Mouse (Mus musculus) layer of hippocampus, adult 9-10 months (tissue): ENCODE measurements around the gene Cmc1.

ENCODE experiments used
- DNase-seq: peaks from one replicate; pipeline ENCODE4 v3.0.0; 2022; ENCODE audit warnings: low spot score

Gene Cmc1

GRCm38 (mm10) chr9:118149407-118150402 lies at the start of gene Cmc1:
TSS of gene Cmc1 (minus strand) at chr9:118150177.
- peak; percentile 90 for DNase-seq

GRCm38 (mm10) chr9:118198557-118198956 lies 48.6 kb upstream of the Cmc1 start:
- DNase-seq: no peak

- no peak for DNase-seq
Measured at GRCm38 (mm10) chr9:118196661-118197390, 46.8 kb upstream of the Cmc1 start.

- no peak for DNase-seq
Measured at GRCm38 (mm10) chr9:118193263-118193662, 43.3 kb upstream of the Cmc1 start.

- no peak for DNase-seq
Measured at GRCm38 (mm10) chr9:118191276-118191675, 41.3 kb upstream of the Cmc1 start.

GRCm38 (mm10) chr9:118188374-118188773 lies 38.4 kb upstream of the Cmc1 start:
- no peak for DNase-seq

- no peak for DNase-seq
Measured at GRCm38 (mm10) chr9:118187420-118187819, 37.4 kb upstream of the Cmc1 start.

- no peak for DNase-seq
Measured at GRCm38 (mm10) chr9:118186776-118187175, 36.8 kb upstream of the Cmc1 start.

GRCm38 (mm10) chr9:118179136-118180025 lies 29.4 kb upstream of the Cmc1 start:
- DNase-seq: no peak

- no peak for DNase-seq
Measured at GRCm38 (mm10) chr9:118176687-118177086, 26.7 kb upstream of the Cmc1 start.

- DNase-seq: no peak
Measured at GRCm38 (mm10) chr9:118175411-118175810, 25.4 kb upstream of the Cmc1 start.

GRCm38 (mm10) chr9:118173086-118173485 lies 23.1 kb upstream of the Cmc1 start:
- DNase-seq: no peak

- DNase-seq: no peak
Measured at GRCm38 (mm10) chr9:118168544-118168943, 18.6 kb upstream of the Cmc1 start.

GRCm38 (mm10) chr9:118167606-118168005 lies 17.6 kb upstream of the Cmc1 start:
- no peak for DNase-seq

GRCm38 (mm10) chr9:118161536-118161935 lies 11.6 kb upstream of the Cmc1 start:
- no peak for DNase-seq

GRCm38 (mm10) chr9:118159936-118160335 lies 10.0 kb upstream of the Cmc1 start:
- DNase-seq: no peak

GRCm38 (mm10) chr9:118158201-118158600 lies 8.2 kb upstream of the Cmc1 start:
- DNase-seq: no peak

- DNase-seq: no peak
Measured at GRCm38 (mm10) chr9:118157234-118157633, 7.3 kb upstream of the Cmc1 start.

- no peak for DNase-seq
Measured at GRCm38 (mm10) chr9:118154666-118155065, 4.7 kb upstream of the Cmc1 start.

GRCm38 (mm10) chr9:118151221-118151507 lies 1.2 kb upstream of the Cmc1 start:
- DNase-seq: no peak

- no peak for DNase-seq
Measured at GRCm38 (mm10) chr9:118150429-118151220, 648 bp upstream of the Cmc1 start.
